Mouse (Mus musculus) spleen, adult 2 months (tissue): ENCODE data around the gene Gtf2a1l. TPM values are rescaled to one million over a fixed set of nuclear protein-coding genes. Genes with fewer than 3 reads are reported as not detected.

Experiments
- DNase-seq, 2 experiments: peaks; one replicate each; pipeline versions ENCODE4 v3.0.0 to v3.0.0-alpha.2; 2012 to 2021; ENCODE audit warnings: low spot score in 2 of 2, low read depth in 1 of 2
- H3K27ac ChIP-seq: fragments of 200-500 bp; 2 replicates; pipeline ENCODE4 v1.5.1; 2012; ENCODE audit warnings: low read length, inconsistent platforms; ENCODE audit not compliant: insufficient read depth
- H3K27me3 ChIP-seq: fragments of 200-500 bp; 2 replicates; pipeline ENCODE4 v1.6.1; 2012; ENCODE audit warnings: mild to moderate bottlenecking, moderate library complexity, low read length, inconsistent platforms; ENCODE audit not compliant: control insufficient read depth, insufficient read depth
- H3K36me3 ChIP-seq: fragments of 200-500 bp; 2 replicates; pipeline ENCODE4 v1.6.1; 2012; ENCODE audit warnings: mild to moderate bottlenecking, low read length, inconsistent platforms; ENCODE audit not compliant: control insufficient read depth, insufficient read depth
- H3K4me1 ChIP-seq: fragments of 200-500 bp; 2 replicates; pipeline ENCODE4 v1.6.1; 2011; ENCODE audit warnings: inconsistent platforms; ENCODE audit not compliant: control insufficient read depth, insufficient read depth, insufficient read length
- H3K4me3 ChIP-seq: fragments of 200-500 bp; 2 replicates; pipeline ENCODE4 v1.5.1; 2011; ENCODE audit warnings: mild to moderate bottlenecking, inconsistent platforms; ENCODE audit not compliant: insufficient read depth, insufficient read length; ENCODE audit errors: extremely low read depth
- CTCF ChIP-seq: fragments of 200-500 bp; IDR thresholded peaks from 2 replicates; pipeline ENCODE4 v1.5.1; 2011; ENCODE audit warnings: mild to moderate bottlenecking, inconsistent platforms; ENCODE audit not compliant: insufficient read depth, insufficient read length, insufficient replicate concordance; ENCODE audit errors: extremely low read depth
- POLR2A ChIP-seq: fragments of 200-500 bp; IDR thresholded peaks from 2 replicates; pipeline ENCODE4 v1.6.1; 2011; ENCODE audit warnings: low read depth, low read length, inconsistent platforms
- WGBS: fragments of 180-500 bp; shearing (Covaris S2); methylation state at CpG from one replicate; pipeline ENCODE4 v1.1.7; 2018; 5-methylcytosine and 5-hydroxymethylcytosine counted together
- polyA plus RNA-seq: library from polyadenylated mRNA; depleted of rRNA; stranded (reverse); fragments of >200 nt; gene quantifications from 2 replicates; pipeline ENCODE4 v1.2.3, GENCODE M21; 2012; rRNA removed

Gtf2a1l gene
- not detected in 2 replicates for polyA plus RNA-seq

DNA sequence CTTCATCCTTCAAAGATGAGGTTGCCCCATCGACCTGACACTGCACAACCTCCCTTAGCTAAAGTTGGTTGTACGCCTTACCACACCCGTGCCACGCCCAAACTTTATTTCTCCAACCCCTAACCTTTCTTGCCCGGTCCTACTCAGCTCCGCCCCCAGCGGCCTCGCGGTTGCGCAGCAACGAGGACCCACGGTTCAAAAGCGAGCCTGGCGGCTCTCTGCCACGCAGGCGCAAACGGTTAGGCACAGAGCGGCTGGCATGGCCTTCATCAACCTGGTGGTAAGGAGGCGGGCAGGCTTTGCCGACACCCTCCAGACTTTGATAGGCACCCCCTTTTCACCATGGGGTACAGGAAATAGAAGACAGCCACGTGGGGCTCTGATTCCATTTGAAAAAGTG, at the start of gene Gtf2a1l:
Gene Gtf2a1l (plus strand): TSS at position 209 of the 400 bp plus-strand sequence.
- TF ChIP-seq CTCF (no peak), POLR2A (no peak)
- peak; percentile 7 to 23 for DNase-seq
- WGBS, result 21% methylated on average over 21 of the region's 21 CpGs
- Histone ChIP-seq H3K4me1 (peaks cover 4% of the 10 kb centered on the region), H3K4me3 (no peak within 1 kb of the TSS), H3K27ac (no peak within 1 kb of the TSS), H3K36me3 (no peaks in the 10 kb centered on the region), H3K27me3 (no peaks in the 10 kb centered on the region)

DNA sequence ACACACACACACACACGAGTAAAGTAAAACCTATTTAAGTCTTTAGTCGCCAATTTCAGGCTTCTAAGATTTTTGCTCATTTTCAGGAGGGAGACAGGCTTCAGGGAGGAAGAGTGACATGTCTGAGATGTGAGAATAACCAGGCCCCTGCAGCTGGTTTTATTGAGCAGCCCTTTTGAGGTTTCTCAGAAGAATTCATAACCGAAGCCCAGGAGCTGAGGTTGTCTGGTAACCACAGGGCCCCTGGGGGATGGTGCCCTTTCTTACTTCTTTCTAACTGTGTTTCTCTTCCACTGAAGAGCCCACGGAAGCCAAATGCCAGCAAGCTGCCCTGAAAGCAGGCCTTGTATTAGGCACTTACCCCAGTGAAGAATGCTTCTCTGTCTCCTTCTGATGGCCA, 47.5 kb upstream of the Gtf2a1l start:
- no peak for DNase-seq
- TF ChIP-seq POLR2A, result no peak
- no peak for TF ChIP-seq CTCF
- Histone ChIP-seq H3K4me3 (no peak overlapping the region), H3K27me3 (no peaks in the 10 kb centered on the region), H3K36me3 (no peaks in the 10 kb centered on the region), H3K27ac (no peak overlapping the region), H3K4me1 (peaks cover 5% of the 10 kb centered on the region; the same call in 1 of the 2 replicates)
- WGBS, result 29% methylated on average over 4 of the region's 4 CpGs

DNA sequence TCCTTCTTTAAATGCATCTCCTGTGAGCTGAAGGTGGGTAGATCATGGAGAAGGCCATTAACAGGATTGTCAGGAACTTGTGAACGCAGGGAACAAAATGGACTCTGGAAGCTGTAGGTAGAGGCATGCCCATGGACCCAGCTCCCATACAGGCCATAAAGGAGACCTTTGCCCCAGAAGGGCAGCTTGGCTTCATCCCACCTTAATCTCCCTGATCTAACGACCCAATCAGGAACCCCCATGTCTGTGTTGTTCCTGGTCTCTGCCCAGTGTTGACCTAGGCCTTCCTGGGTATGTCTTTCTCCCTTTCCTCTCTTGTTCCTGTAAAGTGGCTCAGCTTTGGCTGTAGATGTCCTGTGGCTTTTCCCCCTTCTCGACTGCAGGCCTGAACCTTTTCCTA, 47.1 kb upstream of the Gtf2a1l start:
- TF ChIP-seq POLR2A (no peak), CTCF (no peak)
- Histone ChIP-seq H3K4me3 (no peak overlapping the region), H3K27me3 (no peaks in the 10 kb centered on the region), H3K4me1 (peaks cover 5% of the 10 kb centered on the region; the same call in 1 of the 2 replicates), H3K27ac (no peak overlapping the region), H3K36me3 (no peaks in the 10 kb centered on the region)
- no peak for DNase-seq
- WGBS, result 79% methylated on average over 3 of the region's 3 CpGs

DNA sequence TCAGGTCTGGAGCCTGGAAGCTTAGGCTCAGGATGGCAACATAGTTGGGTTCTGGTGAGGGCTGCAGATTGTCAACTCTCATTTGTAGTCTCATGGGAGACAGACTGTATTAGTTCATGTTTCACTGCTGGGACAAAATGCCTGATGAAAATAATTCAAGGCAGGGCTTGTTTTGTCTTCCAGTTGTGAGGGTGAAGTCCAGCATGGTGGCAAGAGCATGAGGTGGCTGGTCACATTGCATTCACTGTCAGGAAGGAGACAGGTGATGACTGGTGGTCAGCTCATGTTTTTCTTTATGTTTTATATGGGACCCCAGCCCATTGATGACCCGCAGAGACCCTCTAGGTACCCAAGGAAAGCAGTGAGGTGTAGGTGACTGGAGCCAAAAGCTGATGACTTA, 45.7 kb upstream of the Gtf2a1l start:
- WGBS, result 88% methylated on average over 1 of the region's 1 CpGs
- DNase-seq, result no peak
- Histone ChIP-seq H3K4me1 (peaks cover 5% of the 10 kb centered on the region; the same call in 1 of the 2 replicates), H3K4me3 (no peak overlapping the region), H3K36me3 (no peaks in the 10 kb centered on the region), H3K27ac (no peak overlapping the region), H3K27me3 (no peaks in the 10 kb centered on the region)
- TF ChIP-seq POLR2A (no peak), CTCF (no peak)

DNA sequence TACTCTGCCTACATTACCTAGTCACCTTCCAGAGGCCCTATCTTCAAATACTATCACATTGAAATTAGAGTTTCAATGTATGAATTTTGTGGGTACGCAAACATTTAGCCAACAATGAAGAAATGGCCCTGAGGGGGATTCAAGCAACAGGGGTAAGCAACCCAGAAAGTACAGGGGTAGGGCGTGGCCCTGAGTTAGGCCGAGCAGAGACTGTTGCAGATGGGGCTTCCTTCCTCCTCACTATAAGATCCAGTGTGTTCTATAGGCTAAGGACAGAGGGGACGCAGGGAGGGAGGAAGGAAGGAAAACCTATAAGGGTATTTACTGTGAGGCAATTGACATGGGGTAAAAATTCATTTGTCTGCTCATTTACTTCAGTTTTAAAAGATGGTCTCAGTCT, 44.1 kb upstream of the Gtf2a1l start:
- H3K4me3 ChIP-seq, result no peak overlapping the region
- no peaks in the 10 kb centered on the region for H3K36me3 ChIP-seq
- H3K27ac ChIP-seq, result no peak overlapping the region
- DNase-seq, result no peak
- TF ChIP-seq POLR2A (no peak), CTCF (no peak)
- no peaks in the 10 kb centered on the region for H3K27me3 ChIP-seq
- WGBS, result 81% methylated on average over 4 of the region's 4 CpGs
- peaks cover 5% of the 10 kb centered on the region; the same call in 1 of the 2 replicates for H3K4me1 ChIP-seq

DNA sequence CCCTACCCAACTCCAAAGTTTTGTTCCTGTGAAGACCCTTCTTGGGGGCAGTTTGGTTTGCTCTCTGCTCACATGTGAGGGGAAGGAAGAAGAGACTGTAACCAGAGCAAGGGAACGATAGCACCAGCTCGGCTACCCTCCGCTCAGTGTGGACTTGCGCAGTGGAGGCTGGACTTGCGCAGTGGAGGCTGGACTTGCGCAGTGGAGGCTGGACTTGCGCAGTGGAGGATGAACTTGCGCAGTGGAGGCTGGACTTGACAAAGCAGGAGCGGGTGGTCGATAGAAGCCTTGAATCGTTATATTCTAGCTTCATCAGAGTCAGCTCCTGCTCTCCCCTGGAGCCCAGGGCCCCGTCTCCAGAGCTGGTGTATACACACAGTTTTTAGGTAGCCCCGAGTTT, 43.1 kb upstream of the Gtf2a1l start:
- Histone ChIP-seq H3K4me3 (no peak overlapping the region), H3K27ac (no peak overlapping the region), H3K4me1 (peaks cover 5% of the 10 kb centered on the region; the same call in 1 of the 2 replicates), H3K36me3 (no peaks in the 10 kb centered on the region), H3K27me3 (no peaks in the 10 kb centered on the region)
- no peak for DNase-seq
- whole genome bisulfite sequencing, result 94% methylated on average over 13 of the region's 13 CpGs
- no peak for TF ChIP-seq CTCF
- TF ChIP-seq POLR2A, result no peak

DNA sequence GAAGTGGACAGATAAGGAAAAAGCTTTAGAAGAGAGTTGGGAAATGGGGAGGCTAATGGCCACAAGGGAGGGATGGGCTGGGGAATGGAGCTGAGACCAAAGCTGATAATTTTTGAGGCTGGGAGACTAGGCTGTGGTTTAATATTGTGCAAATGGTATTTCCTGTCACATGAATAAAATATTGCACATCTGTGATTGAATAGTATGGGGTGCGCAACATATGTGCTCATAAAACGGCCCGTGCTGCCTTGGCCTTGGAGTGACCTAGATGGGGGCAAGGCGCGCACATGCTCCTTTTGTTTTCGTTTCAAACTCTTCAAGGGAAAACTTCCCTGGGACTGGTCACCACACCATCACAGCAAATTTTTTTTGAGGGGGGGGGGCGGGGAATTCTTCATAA, 42.5 kb upstream of the Gtf2a1l start:
- H3K4me3 ChIP-seq, result no peak overlapping the region
- no peaks in the 10 kb centered on the region for H3K36me3 ChIP-seq
- WGBS, result 87% methylated on average over 7 of the region's 7 CpGs
- no peak for TF ChIP-seq CTCF
- no peak for TF ChIP-seq POLR2A
- H3K27ac ChIP-seq, result no peak overlapping the region
- no peaks in the 10 kb centered on the region for H3K27me3 ChIP-seq
- DNase-seq, result no peak
- H3K4me1 ChIP-seq, result peaks cover 5% of the 10 kb centered on the region; the same call in 1 of the 2 replicates
